In the genomic region with DNA sequence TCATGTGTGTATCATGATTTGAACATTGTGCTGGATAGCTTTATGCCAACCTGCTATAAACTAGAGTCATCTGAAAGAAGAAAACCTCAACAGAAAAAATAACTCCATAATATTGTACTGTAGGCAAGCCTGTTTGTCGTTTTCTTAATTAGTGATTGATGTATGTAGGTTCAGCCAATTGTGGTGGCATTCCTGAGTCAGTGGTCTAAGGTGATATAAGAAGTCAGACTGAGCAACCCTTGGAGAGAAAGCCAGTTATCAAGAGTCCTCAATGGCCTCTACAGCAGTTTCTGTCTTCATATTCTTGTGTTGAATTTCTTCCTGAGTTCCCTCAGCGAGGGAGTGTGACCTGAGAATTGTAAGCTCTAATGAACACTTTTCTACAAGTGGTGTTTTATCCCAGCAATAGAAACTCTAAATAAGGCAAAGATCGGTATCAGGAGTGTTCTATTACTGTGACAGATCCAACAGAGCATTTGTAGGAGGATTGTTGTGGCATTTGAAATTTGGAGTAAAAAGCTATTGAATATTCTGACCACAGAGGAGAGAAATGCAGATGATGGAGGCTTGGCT, we compare ENCODE assay signal across 22 mouse cellular contexts. TPM values are rescaled to one million over a fixed set of nuclear protein-coding genes. Genes with fewer than 3 reads are reported as not detected.
DNase-seq lines count a peak whose midpoint lies in the region; ATAC-seq and TF ChIP-seq lines count a peak whose summit lies in the region.
"Had no signal": no experiment of that assay in that cellular context is flagged by ENCODE, and none has a peak within 500 bp of the region (broad histone marks: within the 10 kb centered on the region; RNA-seq: fewer than 3 reads in every experiment).

No protein-coding gene starts in this region.

- no peak overlapping the region for H3K4me2 ChIP-seq in CH12.LX (ENCODE audit: insufficient read depth, low read depth, poor library complexity, severe bottlenecking)
- no peak overlapping the region for H3K4me2 ChIP-seq in stomach, postnatal 0 days (replicated peaks; ENCODE audit: low read depth)
- H3K4me2 ChIP-seq in liver, embryonic 11.5 days = no peak overlapping the region

- peak; percentile 67 for TF ChIP-seq POLR2A in CH12.LX (IDR thresholded peaks at IDR 0.05; ENCODE audit: low read depth, low read length)

- H3K9me3 ChIP-seq in CH12.LX (replicated peaks; ENCODE audit: low read length) = no peaks in the 10 kb centered on the region
- no peaks in the 10 kb centered on the region for H3K9me3 ChIP-seq in stomach, postnatal 0 days (ENCODE audit: control insufficient read depth, low read length)
- no peaks in the 10 kb centered on the region for H3K9me3 ChIP-seq in liver, embryonic 11.5 days (ENCODE audit: control insufficient read depth, low read length)
- H3K9me3 ChIP-seq: G1E had no signal

- no peak for DNase-seq in CH12.LX (ENCODE audit: extremely low read depth)
- DNase-seq in Muller cell, postnatal 12 days (ENCODE audit: inconsistent ontology term) = peak; percentile 46
- DNase-seq in stomach, postnatal 0 days (ENCODE audit: low spot score) = no peak
- DNase-seq in cerebellum, postnatal 36 days = no peak
- DNase-seq in liver, embryonic 11.5 days (ENCODE audit: low spot score) = no peak
- no peak for DNase-seq in kidney, adult 18-20 months
- DNase-seq: adrenal gland, adult 2 months; adrenal gland, adult 8-10 months; adrenal gland, postnatal 10 days; adrenal gland, postnatal 14 days; adrenal gland, postnatal 25 days; adrenal gland, postnatal 36 days; B cell, adult 2 months; cerebellum, adult 11 months; cerebellum, adult 11-12 months; cerebellum, adult 18-20 months; cerebellum, adult 2 months; cerebellum, adult 8-10 months had no signal

- in situ Hi-C loops in CH12.LX (cut with MboI; ENCODE audit: low pct_ligation_motif_present, low pct_unique_long_range_greater_than_20kb, low sequenced_read_pairs) = no loop called here

- TF ChIP-seq CTCF in CH12.LX (conservative IDR thresholded peaks at IDR 0.05 in 1 of 2, IDR thresholded peaks at IDR 0.05 in 1 of 2; ENCODE audit: low read depth in 2 of 2, low read length in 2 of 2) = no peak
- no peak for TF ChIP-seq CTCF in stomach, postnatal 0 days (IDR thresholded peaks at IDR 0.05; ENCODE audit: low read depth)

- 78% methylated on average over 3 of the region's 3 CpGs for WGBS in stomach, postnatal 0 days
- WGBS in liver, embryonic 11.5 days = 76% methylated on average over 3 of the region's 3 CpGs

- H3K79me2 ChIP-seq in CH12.LX (replicated peaks; ENCODE audit: control insufficient read depth, extremely low read depth, insufficient read depth, poor library complexity, severe bottlenecking) = no peaks in the 10 kb centered on the region

- TF ChIP-seq EP300 in CH12.LX (IDR thresholded peaks at IDR 0.05; ENCODE audit: low read length) = no peak
- no peak for TF ChIP-seq EP300 in stomach, postnatal 0 days (optimal IDR thresholded peaks at IDR 0.05)

- TF ChIP-seq RAD21 in CH12.LX (IDR thresholded peaks at IDR 0.05; ENCODE audit: low read depth, low read length) = no peak

- H3K27ac ChIP-seq in CH12.LX (ENCODE audit: insufficient read depth, low read depth) = no peak overlapping the region
- 0 out of 2 replicates have a peak overlapping the region, but pooled peaks have one; percentile 24 for H3K27ac ChIP-seq in stomach, postnatal 0 days (replicated peaks)
- H3K27ac ChIP-seq in liver, embryonic 11.5 days (ENCODE audit: low read depth, low read length) = no peak overlapping the region

- no peak for ATAC-seq in stomach, postnatal 0 days (ENCODE audit: low FRiP score, low TSS enrichment)
- ATAC-seq in liver, embryonic 11.5 days (replicated peaks; ENCODE audit: low FRiP score) = no peak
- ATAC-seq: activated CD4-positive, CD25-positive, alpha-beta regulatory T cell, adult 4 months; CD4-positive, CD25-positive, alpha-beta regulatory T cell, adult 4 months; Patski had no signal

- no peaks in the 10 kb centered on the region; a peak in 1 of 4 replicates for H3K4me1 ChIP-seq in CH12.LX (ENCODE audit: control insufficient read depth in 1 of 2, insufficient read depth in 2 of 2)
- no peaks in the 10 kb centered on the region for H3K4me1 ChIP-seq in stomach, postnatal 0 days (replicated peaks; ENCODE audit: control insufficient read depth, insufficient read depth)
- no peaks in the 10 kb centered on the region for H3K4me1 ChIP-seq in liver, embryonic 11.5 days (replicated peaks; ENCODE audit: control insufficient read depth, insufficient read depth, low read length)

- H3K27me3 ChIP-seq in CH12.LX (replicated peaks) = no peaks in the 10 kb centered on the region
- no peaks in the 10 kb centered on the region for H3K27me3 ChIP-seq in stomach, postnatal 0 days (ENCODE audit: control insufficient read depth, insufficient read depth, low read length)
- no peaks in the 10 kb centered on the region for H3K27me3 ChIP-seq in liver, embryonic 11.5 days (replicated peaks; ENCODE audit: control insufficient read depth, insufficient read depth, low read length)
- H3K27me3 ChIP-seq: Patski had no signal

- H3K9ac ChIP-seq in CH12.LX (ENCODE audit: insufficient read depth, low read depth) = no peak overlapping the region
- no peak overlapping the region for H3K9ac ChIP-seq in stomach, postnatal 0 days (ENCODE audit: low read length)
- no peak overlapping the region for H3K9ac ChIP-seq in liver, embryonic 11.5 days (ENCODE audit: low read depth, low read length)

- dilution Hi-C loops in CH12.LX (cut with MboI; ENCODE audit: extremely low pct_ligation_motif_present, extremely low pct_unique_long_range_greater_than_20kb, low sequenced_read_pairs) = no loop called here

- H3K36me3 ChIP-seq in CH12.LX (replicated peaks in 1 of 2; ENCODE audit: control insufficient read depth in 1 of 2, insufficient read depth in 1 of 2, low read length in 1 of 2) = no peaks in the 10 kb centered on the region
- no peaks in the 10 kb centered on the region for H3K36me3 ChIP-seq in stomach, postnatal 0 days (ENCODE audit: control insufficient read depth, insufficient read depth, low read length)
- no peaks in the 10 kb centered on the region for H3K36me3 ChIP-seq in liver, embryonic 11.5 days (ENCODE audit: control insufficient read depth, insufficient read depth, low read length)
- H3K36me3 ChIP-seq: G1E had no signal

- H3K4me3 ChIP-seq in CH12.LX (replicated peaks in 1 of 3; ENCODE audit: low read depth in 2 of 3, low read length in 2 of 3, poor library complexity in 1 of 3) = no peak overlapping the region
- no peak overlapping the region for H3K4me3 ChIP-seq in stomach, postnatal 0 days (ENCODE audit: low read depth, low read length)
- no peak overlapping the region for H3K4me3 ChIP-seq in liver, embryonic 11.5 days (ENCODE audit: low read depth, low read length)

TF ChIP-seq in CH12.LX, 34 proteins besides CTCF, POLR2A, EP300 and RAD21:
- TF ChIP-seq TBP (conservative IDR thresholded peaks at IDR 0.05; ENCODE audit: low read depth, low read length) (peak; percentile 97), POLR2AphosphoS2 (IDR thresholded peaks at IDR 0.05; ENCODE audit: low read depth, low read length) (peak; percentile 55; the same call in 1 of the 2 replicates), PAX5 (IDR thresholded peaks at IDR 0.05; ENCODE audit: low read length) (no peak), ELF1 (IDR thresholded peaks at IDR 0.05; ENCODE audit: low read depth, low read length) (no peak), SIN3A (IDR thresholded peaks at IDR 0.05; ENCODE audit: low read length) (no peak), ZMIZ1 (IDR thresholded peaks at IDR 0.05; ENCODE audit: low read depth, low read length) (peak; percentile 99), TCF12 (IDR thresholded peaks at IDR 0.05; ENCODE audit: low read depth, low read length) (no peak), KAT2A (IDR thresholded peaks at IDR 0.05; ENCODE audit: insufficient replicate concordance, low read length) (no peak), NELFE (IDR thresholded peaks at IDR 0.05; ENCODE audit: low read depth, low read length) (peak; percentile 54; the same call in 1 of the 2 replicates), E2F4 (IDR thresholded peaks at IDR 0.05; ENCODE audit: insufficient replicate concordance, low read depth, low read length) (no peak), NRF1 (IDR thresholded peaks at IDR 0.05; ENCODE audit: low read depth, low read length) (no peak), MAFK (IDR thresholded peaks at IDR 0.05; ENCODE audit: insufficient replicate concordance, low read length) (no peak), CHD1 (IDR thresholded peaks at IDR 0.05; ENCODE audit: low read depth, low read length) (no peak), MXI1 (IDR thresholded peaks at IDR 0.05; ENCODE audit: low read depth, low read length) (no peak), IRF4 (IDR thresholded peaks at IDR 0.05; ENCODE audit: low read depth, low read length) (no peak)

RNA-seq across cellular contexts. Expression of a gene that starts 17.7 kb away (rescaled TPM):
- total RNA-seq in CH12.LX (2012; rRNA removed) (50.7 and 53.4 TPM in 2 replicates), CH12.LX (2014; rRNA removed) (19.7 and 25.9 TPM in 2 replicates)
- 5.1 and 6.0 TPM in 2 replicates for polyA plus RNA-seq in CH12.LX (2012; ENCODE audit: insufficient read length, low read depth)
- polyA plus RNA-seq in stomach, postnatal 0 days (2015; fragmentation: Nextera tagmentation; extraction: Ambion mirVana) = 0.42 and 0.87 TPM in 2 replicates
- polyA plus RNA-seq in liver, embryonic 11.5 days (2014; fragmentation: Nextera tagmentation; extraction: Ambion mirVana) = not detected in 2 replicates
- total RNA-seq: G1E had no signal
- polyA plus RNA-seq: G1E had no signal
